Mouse (Mus musculus) embryonic facial prominence, embryonic 12.5 days (tissue): Measurements from ENCODE around the gene Cfd. TPM values are rescaled to one million over a fixed set of nuclear protein-coding genes. Genes with fewer than 3 reads are reported as not detected.

Experiments
- ATAC-seq: fragments of 200-750 bp; cut with Nextera tagmentation; 2 replicates; pipeline ENCODE4 v1.8.0; 2017; ENCODE audit not compliant: insufficient number of reproducible peaks, insufficient read depth, low FRiP score, low TSS enrichment
- H3K27ac ChIP-seq: fragments of 300-500 bp; sonication (generic); 2 replicates; pipeline ENCODE4 v1.5.1; 2016; ENCODE audit warnings: mild to moderate bottlenecking
- H3K27me3 ChIP-seq: fragments of 300-500 bp; sonication (generic); 2 replicates; pipeline ENCODE4 v1.6.1; 2016; ENCODE audit warnings: mild to moderate bottlenecking, moderate library complexity
- H3K36me3 ChIP-seq: fragments of 300-500 bp; sonication (generic); 2 replicates; pipeline ENCODE4 v1.6.1; 2016; ENCODE audit warnings: mild to moderate bottlenecking
- H3K4me1 ChIP-seq: fragments of 300-500 bp; sonication (generic); 2 replicates; pipeline ENCODE4 v1.6.1; 2016
- H3K4me2 ChIP-seq: fragments of 300-500 bp; sonication (generic); replicated peaks from 2 replicates; pipeline ENCODE4 v1.6.1; 2016; ENCODE audit warnings: mild to moderate bottlenecking, moderate library complexity
- H3K4me3 ChIP-seq: fragments of 300-500 bp; sonication (generic); 2 replicates; pipeline ENCODE4 v1.5.1; 2016; ENCODE audit warnings: mild to moderate bottlenecking
- H3K9ac ChIP-seq: fragments of 300-500 bp; sonication (generic); 2 replicates; pipeline ENCODE4 v1.6.1; 2016; ENCODE audit warnings: mild to moderate bottlenecking, moderate library complexity
- H3K9me3 ChIP-seq: fragments of 300-500 bp; sonication (generic); 2 replicates; pipeline ENCODE4 v1.6.1; 2016; ENCODE audit warnings: mild to moderate bottlenecking, moderate library complexity
- WGBS: fragments of 180-500 bp; shearing (Covaris S2); methylation state at CpG from one replicate; pipeline ENCODE4 v1.1.7; 2016; 5-methylcytosine and 5-hydroxymethylcytosine counted together
- polyA plus RNA-seq: library from polyadenylated mRNA; unstranded; fragments of >200 nt; fragmentation: Nextera tagmentation; extraction: Ambion mirVana; gene quantifications from 2 replicates; pipeline ENCODE4 v1.2.1, GENCODE M21; 2016

Gene Cfd
- polyA plus RNA-seq, 1 experiment from 2014 or later: not detected

- WGBS: 71% methylated on average over 10 of the region's 10 CpGs
- no peak for ATAC-seq
- Histone ChIP-seq H3K27ac (0 out of 2 replicates have a peak overlapping the region, but pooled peaks have one; percentile 4), H3K4me3 (no peak overlapping the region), H3K9me3 (no peaks in the 10 kb centered on the region), H3K36me3 (peaks cover 91% of the 10 kb centered on the region), H3K4me1 (peaks cover 10% of the 10 kb centered on the region), H3K4me2 (no peak overlapping the region), H3K27me3 (no peaks in the 10 kb centered on the region), H3K9ac (no peak overlapping the region)
Observed at GRCm38 (mm10) chr10:79862925-79863324, 27.7 kb upstream of the Cfd start.

DNA sequence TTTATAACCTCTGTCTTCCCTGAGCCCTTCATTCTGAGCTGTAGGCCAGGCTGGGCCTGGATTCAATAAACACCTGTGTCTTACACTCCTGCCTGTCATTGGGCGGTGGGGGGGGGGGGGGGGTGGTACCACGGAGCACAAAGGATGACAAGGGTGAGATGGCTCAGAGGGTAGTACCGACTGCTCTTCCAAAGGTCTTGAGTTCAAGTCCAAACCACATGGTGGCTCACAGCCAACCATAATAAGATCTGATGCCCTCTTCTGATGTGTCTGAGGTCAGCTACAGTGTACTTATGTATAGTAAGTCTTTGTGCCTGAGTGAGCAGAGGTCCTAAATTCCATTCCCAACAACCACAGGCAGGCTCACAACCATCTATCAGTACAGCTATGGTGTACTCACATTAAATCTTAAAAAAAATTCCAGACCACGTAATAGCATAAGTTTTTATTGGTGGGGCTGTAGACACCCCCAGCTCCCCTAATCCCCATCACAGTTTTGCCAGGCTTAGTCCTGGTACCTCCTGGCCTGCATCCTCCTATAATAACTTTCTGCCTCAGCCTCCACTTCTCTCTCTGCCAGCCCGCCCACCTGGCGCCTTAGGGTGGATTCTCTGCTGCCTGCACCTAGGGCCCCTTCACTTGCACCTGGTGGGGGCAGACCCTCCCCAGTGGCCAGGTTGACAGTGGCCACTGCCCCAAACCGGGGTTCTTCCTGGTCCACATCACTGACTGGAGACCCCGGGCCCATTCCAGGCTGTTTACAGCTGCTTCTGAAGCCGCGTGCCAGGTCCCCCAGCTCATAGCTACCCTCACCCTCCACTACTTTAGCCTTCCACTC lies 26.1 kb upstream of the Cfd start:
- Histone ChIP-seq H3K27ac (peak overlapping the region; percentile 43), H3K9me3 (no peaks in the 10 kb centered on the region), H3K36me3 (peaks cover 86% of the 10 kb centered on the region), H3K27me3 (no peaks in the 10 kb centered on the region), H3K4me1 (no peaks in the 10 kb centered on the region), H3K4me2 (no peak overlapping the region), H3K9ac (no peak overlapping the region; the same call in 1 of the 2 replicates), H3K4me3 (no peak overlapping the region)
- 53% methylated on average over 10 of the region's 10 CpGs for WGBS
- peak; percentile 24 for ATAC-seq

- H3K4me3 ChIP-seq: no peak overlapping the region
- H3K36me3 ChIP-seq: peaks cover 85% of the 10 kb centered on the region
- H3K4me2 ChIP-seq: no peak overlapping the region
- 0 out of 2 replicates have a peak, but pooled peaks have one; percentile 2 for ATAC-seq
- H3K9ac ChIP-seq: no peak overlapping the region; the same call in 1 of the 2 replicates
- no peaks in the 10 kb centered on the region for H3K27me3 ChIP-seq
- WGBS: 67% methylated on average over 12 of the region's 12 CpGs
- peak overlapping the region; percentile 43; the same call in 1 of the 2 replicates for H3K27ac ChIP-seq
- H3K4me1 ChIP-seq: no peaks in the 10 kb centered on the region
- H3K9me3 ChIP-seq: no peaks in the 10 kb centered on the region
Observed at GRCm38 (mm10) chr10:79865189-79865601, 25.5 kb upstream of the Cfd start.

DNA sequence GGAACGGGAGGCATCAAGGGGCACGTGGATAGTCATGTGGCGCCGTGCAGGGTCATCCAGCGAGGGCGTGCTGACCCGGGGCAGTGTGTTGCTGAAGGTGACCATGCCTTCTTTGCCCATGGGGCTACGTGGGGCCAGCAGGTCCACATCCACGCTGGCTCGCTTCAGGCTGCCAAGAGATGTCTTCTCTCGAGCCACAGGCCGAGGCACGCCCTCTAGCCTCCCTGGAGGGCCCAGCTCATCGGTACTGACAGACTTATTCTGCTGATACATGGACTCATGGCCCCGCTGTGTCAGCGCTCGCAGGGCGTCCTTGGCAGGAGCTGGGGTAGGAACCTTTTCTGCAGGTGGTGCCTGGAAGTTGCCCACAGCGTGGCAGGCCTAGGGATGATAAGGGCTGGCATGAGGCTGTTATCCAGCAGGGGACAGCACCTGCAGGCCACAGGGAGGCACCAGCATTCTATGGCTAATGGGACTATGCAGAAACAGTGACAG lies 24.8 kb upstream of the Cfd start:
- no peaks in the 10 kb centered on the region for H3K4me1 ChIP-seq
- H3K27me3 ChIP-seq: no peaks in the 10 kb centered on the region
- H3K27ac ChIP-seq: 0 out of 2 replicates have a peak overlapping the region, but pooled peaks have one; percentile 43
- ATAC-seq: no peak
- no peaks in the 10 kb centered on the region for H3K9me3 ChIP-seq
- 70% methylated on average over 19 of the region's 19 CpGs for WGBS
- no peak overlapping the region for H3K9ac ChIP-seq
- H3K4me2 ChIP-seq: no peak overlapping the region
- no peak overlapping the region for H3K4me3 ChIP-seq
- peaks cover 83% of the 10 kb centered on the region for H3K36me3 ChIP-seq

GRCm38 (mm10) chr10:79866601-79867000 lies 24.1 kb upstream of the Cfd start:
- Histone ChIP-seq H3K4me2 (no peak overlapping the region), H3K9ac (peak overlapping the region; percentile 8; the same call in 1 of the 2 replicates), H3K4me1 (no peaks in the 10 kb centered on the region), H3K9me3 (no peaks in the 10 kb centered on the region), H3K4me3 (no peak overlapping the region), H3K27me3 (no peaks in the 10 kb centered on the region), H3K36me3 (peaks cover 82% of the 10 kb centered on the region), H3K27ac (no peak overlapping the region)
- ATAC-seq: no peak
- 72% methylated on average over 11 of the region's 11 CpGs for WGBS

DNA sequence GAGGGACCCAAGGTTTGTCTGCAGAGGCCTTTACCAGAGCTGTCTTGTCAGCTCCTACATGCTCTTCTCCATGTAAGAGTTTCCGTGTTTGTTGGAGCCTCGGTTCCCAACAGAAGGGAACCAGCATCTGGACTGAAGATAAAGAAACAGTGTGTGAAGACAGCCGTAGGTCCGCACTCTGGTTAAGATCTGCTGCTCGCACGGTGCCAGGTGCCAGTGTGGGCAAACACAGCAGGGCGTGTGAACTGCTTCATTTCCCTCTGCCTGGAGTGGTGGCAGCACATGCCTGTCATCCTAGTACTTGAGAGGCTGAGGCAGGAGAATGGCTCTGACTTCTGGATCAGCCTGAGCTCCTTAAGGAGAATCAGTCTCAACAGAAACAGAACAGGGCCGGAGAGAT lies 18.8 kb upstream of the Cfd start:
- peaks cover 38% of the 10 kb centered on the region for H3K36me3 ChIP-seq
- ATAC-seq: no peak
- no peak overlapping the region for H3K9ac ChIP-seq

GRCm38 (mm10) chr10:79872862-79873261 lies 17.8 kb upstream of the Cfd start:
- H3K9ac ChIP-seq: peak overlapping the region; percentile 90
- 41% methylated on average over 3 of the region's 3 CpGs for WGBS
- H3K27ac ChIP-seq: peak overlapping the region; percentile 83; the same call in 1 of the 2 replicates
- peak overlapping the region; percentile 62 for H3K4me2 ChIP-seq
- peaks cover 30% of the 10 kb centered on the region for H3K36me3 ChIP-seq
- peak overlapping the region; percentile 82 for H3K4me3 ChIP-seq
- H3K9me3 ChIP-seq: no peaks in the 10 kb centered on the region
- H3K4me1 ChIP-seq: peaks cover 20% of the 10 kb centered on the region
- ATAC-seq: no peak
- H3K27me3 ChIP-seq: no peaks in the 10 kb centered on the region

More for the DNA sequence above, 18.8 kb upstream of the Cfd start:
- no peaks in the 10 kb centered on the region for H3K9me3 ChIP-seq
- 93% methylated on average over 8 of the region's 8 CpGs for WGBS
- H3K4me2 ChIP-seq: peak overlapping the region; percentile 62; the same call in 1 of the 2 replicates
- peaks cover 20% of the 10 kb centered on the region for H3K4me1 ChIP-seq
- no peak overlapping the region for H3K27ac ChIP-seq
- H3K4me3 ChIP-seq: no peak overlapping the region
- no peaks in the 10 kb centered on the region for H3K27me3 ChIP-seq

GRCm38 (mm10) chr10:79873313-79873712 lies 17.3 kb upstream of the Cfd start:
- peak overlapping the region; percentile 83 for H3K27ac ChIP-seq
- no peak for ATAC-seq
- WGBS: 6% methylated on average over 6 of the region's 6 CpGs
- H3K4me1 ChIP-seq: peaks cover 20% of the 10 kb centered on the region
- peak overlapping the region; percentile 62 for H3K4me2 ChIP-seq
- H3K9ac ChIP-seq: peak overlapping the region; percentile 90
- peaks cover 30% of the 10 kb centered on the region for H3K36me3 ChIP-seq
- H3K9me3 ChIP-seq: no peaks in the 10 kb centered on the region
- peak overlapping the region; percentile 82 for H3K4me3 ChIP-seq
- no peaks in the 10 kb centered on the region for H3K27me3 ChIP-seq

DNA sequence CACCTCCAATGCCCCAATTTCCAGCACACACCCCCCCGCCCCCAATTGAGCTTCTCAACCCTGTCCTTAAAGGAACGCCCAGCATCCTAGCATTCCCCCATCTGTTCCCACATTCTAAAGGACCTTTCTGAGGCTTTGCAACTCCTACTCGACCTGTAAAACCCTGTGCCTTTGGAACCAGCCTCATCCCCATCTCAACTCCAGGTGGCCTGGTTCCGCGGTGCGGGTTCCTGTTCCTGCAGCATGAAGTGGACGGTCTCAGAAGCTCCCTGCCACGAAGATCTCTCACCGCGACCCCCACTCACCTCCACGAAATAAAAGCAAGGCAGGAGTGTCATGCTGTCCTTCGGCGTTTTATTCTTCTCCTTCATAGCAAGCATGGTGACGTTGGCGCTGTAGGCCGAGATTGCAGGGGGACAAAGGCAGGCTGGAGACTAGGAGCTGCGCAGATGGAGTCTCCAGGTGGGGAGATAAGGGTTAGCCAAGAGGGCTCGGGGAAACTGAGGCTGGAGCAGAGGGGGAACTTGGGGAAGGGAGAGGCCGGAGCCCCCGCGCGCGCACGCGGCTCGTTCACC lies 16.9 kb upstream of the Cfd start:
- peak overlapping the region; percentile 62 for H3K4me2 ChIP-seq
- no peaks in the 10 kb centered on the region for H3K9me3 ChIP-seq
- ATAC-seq: no peak
- H3K27ac ChIP-seq: peak overlapping the region; percentile 83
- peak overlapping the region; percentile 82 for H3K4me3 ChIP-seq
- WGBS: 2% methylated on average over 26 of the region's 26 CpGs
- H3K4me1 ChIP-seq: peaks cover 20% of the 10 kb centered on the region
- peak overlapping the region; percentile 90 for H3K9ac ChIP-seq
- H3K27me3 ChIP-seq: no peaks in the 10 kb centered on the region
- peaks cover 30% of the 10 kb centered on the region for H3K36me3 ChIP-seq

GRCm38 (mm10) chr10:79874290-79874862 lies 16.3 kb upstream of the Cfd start, which contains the start of the genes Prtn3 and Plppr3:
Prtn3 (plus strand) TSS chr10:79874476.
Plppr3 (minus strand) TSS chr10:79874634.
- no peaks in the 10 kb centered on the region for H3K9me3 ChIP-seq
- H3K4me3 ChIP-seq: peak within 1 kb of the TSS; percentile 82
- H3K9ac ChIP-seq: peak within 1 kb of the TSS; percentile 90
- WGBS: under 1% methylated on average over 50 of the region's 57 CpGs
- H3K36me3 ChIP-seq: peaks cover 24% of the 10 kb centered on the region
- H3K4me2 ChIP-seq: peak within 1 kb of the TSS; percentile 62
- peak within 1 kb of the TSS; percentile 83 for H3K27ac ChIP-seq
- no peaks in the 10 kb centered on the region for H3K27me3 ChIP-seq
- peak; percentile 89 for ATAC-seq
- H3K4me1 ChIP-seq: peaks cover 20% of the 10 kb centered on the region

GRCm38 (mm10) chr10:79877174-79877573 lies 13.5 kb upstream of the Cfd start:
- H3K4me1 ChIP-seq: peaks cover 24% of the 10 kb centered on the region
- H3K4me2 ChIP-seq: no peak overlapping the region
- no peak overlapping the region for H3K9ac ChIP-seq
- H3K36me3 ChIP-seq: no peaks in the 10 kb centered on the region
- WGBS: 58% methylated on average over 1 of the region's 1 CpGs
- peaks cover 6% of the 10 kb centered on the region; the same call in 1 of the 2 replicates for H3K27me3 ChIP-seq
- no peak for ATAC-seq
- H3K9me3 ChIP-seq: no peaks in the 10 kb centered on the region
- no peak overlapping the region for H3K27ac ChIP-seq
- no peak overlapping the region for H3K4me3 ChIP-seq
